Mouse (Mus musculus): Measurements from ENCODE around the gene Cdsn.
A peak's percentile ranks its signal among the peaks of the same experiment; 100 is the strongest.
"Not testable (repeated sequence)": the region's sequence is repeated elsewhere in the genome, so short reads cannot be mapped to it uniquely, and the experiment has no call there.

Cdsn gene

DNA sequence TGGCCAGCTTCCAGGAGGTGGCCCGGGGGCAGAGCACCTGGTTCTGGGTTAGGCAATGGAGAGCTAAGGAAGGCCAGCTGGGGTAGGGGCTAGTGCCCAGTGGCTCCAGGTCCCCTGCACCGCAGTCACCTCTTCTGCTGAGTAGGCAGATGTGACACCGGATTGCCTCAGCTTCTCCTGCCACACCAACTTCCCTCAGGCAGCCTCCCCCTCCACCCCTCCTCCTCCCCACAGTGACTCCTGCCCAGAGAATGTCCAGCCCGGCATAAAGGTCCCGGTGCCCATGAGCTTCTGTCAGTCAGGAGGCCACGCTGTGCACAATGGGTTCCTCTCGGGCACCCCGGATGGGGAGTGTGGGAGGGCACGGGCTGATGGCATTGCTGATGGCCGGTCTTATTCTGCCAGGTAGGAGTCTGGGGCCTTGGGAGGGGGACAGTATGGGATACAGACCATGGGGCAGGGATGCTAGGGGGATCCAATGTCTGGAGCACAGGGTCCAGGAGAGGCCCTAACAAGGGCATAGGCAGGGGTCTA is at the start of gene Cdsn:
Gene Cdsn, plus strand, starts transcription at position 248 of the 534 bp plus-strand sequence.
- DNase-seq (ENCODE audit: low spot score in 2 of 2) = no peak

DNA sequence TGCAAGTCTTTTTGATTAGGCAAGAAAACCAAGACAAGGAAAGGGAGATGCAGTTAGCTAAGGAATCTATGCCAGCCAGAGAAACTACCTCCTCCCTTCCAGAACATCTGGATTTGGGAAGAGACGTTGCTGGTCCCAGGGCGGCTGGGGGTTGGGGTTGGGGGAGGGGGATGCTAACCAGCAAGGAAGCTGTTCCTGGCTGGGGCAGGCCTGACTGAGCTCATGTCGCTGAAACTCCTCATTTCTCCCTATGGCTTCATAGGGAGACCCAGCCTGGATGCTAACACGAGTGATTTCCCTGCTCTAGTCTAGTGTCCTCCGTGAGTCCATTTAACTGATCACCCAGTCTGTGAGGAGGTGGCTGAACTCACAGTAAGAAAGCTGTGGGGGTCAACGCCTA is 49.7 kb upstream of the Cdsn start:
- DNase-seq (ENCODE audit: low spot score in 2 of 2) = no peak

- no peak for DNase-seq (ENCODE audit: low spot score in 2 of 2)
These were observed 49.2 kb upstream of the Cdsn start for GRCm38 (mm10) chr17:35502762-35503161.

DNA sequence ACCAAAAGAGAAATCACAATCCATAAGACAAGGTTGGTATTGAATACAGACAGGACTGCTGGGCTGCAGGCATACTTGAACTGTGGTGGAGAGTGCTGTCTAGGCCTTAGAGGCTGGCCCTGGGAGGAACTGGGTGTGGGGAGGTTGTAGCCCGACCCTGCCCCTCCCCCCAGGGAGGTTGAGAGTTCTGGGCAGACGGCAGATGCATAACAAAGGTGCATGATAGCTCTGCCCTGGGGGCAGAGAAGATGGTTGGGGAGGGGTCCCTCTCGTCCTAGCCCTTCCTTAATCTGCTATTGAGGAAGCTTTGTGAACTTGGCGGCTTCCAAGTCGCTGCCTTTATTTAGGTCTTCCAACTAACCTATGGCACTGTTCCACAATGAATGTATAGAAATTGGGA is 48.1 kb upstream of the Cdsn start:
- no peak for DNase-seq (ENCODE audit: low spot score in 2 of 2)

- DNase-seq (ENCODE audit: low spot score in 2 of 2) = no peak
These were observed 47.1 kb upstream of the Cdsn start for GRCm38 (mm10) chr17:35504628-35505481.

DNA sequence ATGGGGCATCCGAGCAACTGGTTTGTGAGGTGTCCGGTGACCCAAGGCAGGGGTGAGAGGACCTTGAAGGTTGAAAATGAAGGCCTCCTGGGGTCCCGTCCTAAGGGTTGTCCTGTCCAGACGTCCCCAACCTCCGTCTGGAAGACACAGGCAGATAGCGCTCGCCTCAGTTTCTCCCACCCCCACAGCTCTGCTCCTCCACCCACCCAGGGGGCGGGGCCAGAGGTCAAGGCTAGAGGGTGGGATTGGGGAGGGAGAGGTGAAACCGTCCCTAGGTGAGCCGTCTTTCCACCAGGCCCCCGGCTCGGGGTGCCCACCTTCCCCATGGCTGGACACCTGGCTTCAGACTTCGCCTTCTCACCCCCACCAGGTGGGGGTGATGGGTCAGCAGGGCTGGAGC is 46.2 kb upstream of the Cdsn start, which contains the start of gene Pou5f1:
Gene Pou5f1, plus strand, starts transcription at position 243 of the 400 bp plus-strand sequence.
- DNase-seq (ENCODE audit: low spot score in 2 of 2) = no peak

DNA sequence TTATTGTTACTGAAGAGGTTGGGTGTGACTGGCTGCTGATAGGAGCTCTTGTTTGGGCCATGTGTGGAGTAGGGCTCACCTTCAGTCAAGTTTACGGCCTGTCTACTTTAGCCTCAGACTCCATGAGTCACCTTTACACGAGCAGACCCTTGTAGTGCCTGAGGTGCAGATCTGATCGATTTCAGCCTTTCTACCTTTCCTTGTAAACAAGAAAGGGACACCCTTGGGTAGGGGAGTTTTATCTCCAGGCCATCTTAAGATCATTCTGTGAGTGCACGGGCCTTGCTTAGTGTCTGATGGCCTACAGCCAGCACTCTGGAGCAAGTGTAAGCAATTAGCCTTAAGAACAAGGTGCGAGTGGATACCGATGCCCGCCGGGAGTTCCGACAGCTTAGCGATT is 45.0 kb upstream of the Cdsn start:
- no peak for DNase-seq (ENCODE audit: low spot score in 2 of 2)

- no peak for DNase-seq (ENCODE audit: low spot score in 2 of 2)
These were observed 44.2 kb upstream of the Cdsn start for GRCm38 (mm10) chr17:35507556-35508260.

DNA sequence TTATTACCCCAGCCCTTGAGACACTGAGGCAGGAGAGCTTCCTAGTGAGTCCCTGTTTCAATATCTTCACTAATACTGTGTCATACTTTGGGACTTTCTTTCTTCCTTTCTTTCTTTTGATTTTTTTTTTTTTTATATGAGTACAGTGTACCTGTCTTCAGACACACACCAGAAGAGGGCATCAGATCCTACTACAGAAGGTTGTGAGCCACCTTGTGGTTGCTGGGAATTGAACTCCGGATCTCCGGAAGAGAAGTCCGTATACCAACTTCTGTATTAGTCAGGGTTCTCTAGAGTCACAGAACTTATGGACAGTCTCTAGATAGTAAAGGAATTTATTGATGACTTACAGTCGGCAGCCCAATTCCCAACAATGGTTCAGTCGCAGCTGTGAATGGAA is 43.6 kb upstream of the Cdsn start:
- not testable (repeated sequence) for DNase-seq (ENCODE audit: low spot score in 2 of 2)

DNA sequence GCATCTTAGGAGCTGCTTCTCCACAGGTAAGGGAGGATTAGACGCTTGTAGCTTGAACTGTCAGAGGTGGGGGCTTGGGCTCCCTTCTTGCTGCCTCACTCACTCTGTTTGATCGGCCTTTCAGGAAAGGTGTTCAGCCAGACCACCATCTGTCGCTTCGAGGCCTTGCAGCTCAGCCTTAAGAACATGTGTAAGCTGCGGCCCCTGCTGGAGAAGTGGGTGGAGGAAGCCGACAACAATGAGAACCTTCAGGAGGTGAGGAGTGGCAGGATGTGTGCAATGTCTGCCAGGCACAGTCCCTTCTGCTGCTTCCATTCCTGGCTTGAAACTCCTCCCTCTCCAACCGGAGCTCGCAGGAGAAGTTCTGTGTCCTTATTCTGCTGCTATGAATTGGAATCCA is 42.6 kb upstream of the Cdsn start:
- peak in 1 of 2 experiments; percentile 32 for DNase-seq (ENCODE audit: low spot score in 2 of 2)

DNA sequence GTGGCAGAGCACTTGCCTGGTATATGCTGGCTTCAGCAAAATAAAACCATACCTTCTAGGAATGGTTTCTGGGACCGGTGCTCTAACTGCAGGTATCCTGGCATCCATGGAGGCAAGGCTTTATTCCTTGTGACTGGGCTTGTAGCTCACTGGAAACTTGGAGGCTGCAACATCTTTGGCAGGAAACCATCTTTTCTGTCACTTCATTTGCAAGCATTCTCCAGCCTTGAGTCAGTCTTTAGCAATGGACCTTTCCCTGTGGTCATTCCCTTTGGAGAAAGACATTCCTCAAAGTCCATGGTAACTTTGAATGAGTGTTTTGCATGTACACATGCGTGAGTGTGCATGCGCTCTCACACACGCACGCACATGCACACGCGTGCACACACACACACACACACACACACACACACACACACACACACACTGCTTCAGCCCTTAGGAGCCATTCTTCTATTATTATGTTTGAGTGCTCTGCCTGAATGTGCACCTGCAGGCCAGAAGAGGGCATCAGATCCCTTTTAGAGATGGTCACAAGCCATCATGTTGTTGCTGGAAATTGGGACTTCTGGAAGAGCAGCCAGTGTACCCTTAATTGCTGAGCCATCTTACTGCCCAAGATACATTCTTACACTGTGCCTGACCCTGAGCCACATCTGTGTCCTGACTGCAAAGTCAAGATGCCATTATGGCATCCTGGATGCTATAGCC is 38.9 kb upstream of the Cdsn start:
- no peak for DNase-seq (ENCODE audit: low spot score in 2 of 2)

GRCm38 (mm10) chr17:35513886-35514285 is 38.0 kb upstream of the Cdsn start:
- peak in 1 of 2 experiments; percentile 65 for DNase-seq (ENCODE audit: low spot score in 2 of 2)

GRCm38 (mm10) chr17:35514756-35515155 is 37.2 kb upstream of the Cdsn start:
- no peak for DNase-seq (ENCODE audit: low spot score in 2 of 2)

DNA sequence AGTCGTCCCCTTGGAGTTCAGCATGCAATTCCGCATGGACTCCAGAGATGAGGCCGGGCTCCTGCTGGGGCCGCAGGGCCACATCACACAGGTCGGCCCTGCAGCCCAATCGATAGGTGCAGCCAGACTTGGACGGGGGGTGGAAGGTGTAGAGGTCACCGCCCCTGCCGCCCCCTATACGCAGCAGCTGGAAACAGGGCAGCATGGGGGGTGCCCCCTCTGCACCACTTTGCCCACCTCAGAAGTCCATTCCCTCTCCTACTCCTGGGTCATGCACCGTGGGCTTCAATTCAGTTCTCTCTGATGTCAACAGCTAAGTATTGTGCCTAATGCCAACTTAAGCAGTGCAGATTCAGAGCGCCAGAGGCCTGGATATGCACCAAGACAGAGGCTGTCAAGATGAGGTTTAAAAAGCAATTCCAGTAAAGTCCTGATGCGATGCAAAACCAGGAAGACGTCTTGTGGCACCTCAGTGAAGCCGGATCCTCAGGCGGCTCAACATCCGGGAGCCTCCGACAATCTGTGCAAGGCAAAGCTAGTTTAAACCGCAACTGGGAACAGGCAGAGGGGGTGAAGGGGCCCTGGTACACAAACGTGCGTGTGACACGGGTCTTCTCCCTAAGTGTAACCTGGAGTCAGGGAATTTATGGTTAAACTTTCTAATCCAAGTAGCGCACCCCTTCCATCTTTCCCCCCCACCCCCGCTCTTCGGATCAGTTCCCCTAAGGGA is 35.9 kb upstream of the Cdsn start:
- DNase-seq (ENCODE audit: low spot score in 2 of 2) = no peak

DNA sequence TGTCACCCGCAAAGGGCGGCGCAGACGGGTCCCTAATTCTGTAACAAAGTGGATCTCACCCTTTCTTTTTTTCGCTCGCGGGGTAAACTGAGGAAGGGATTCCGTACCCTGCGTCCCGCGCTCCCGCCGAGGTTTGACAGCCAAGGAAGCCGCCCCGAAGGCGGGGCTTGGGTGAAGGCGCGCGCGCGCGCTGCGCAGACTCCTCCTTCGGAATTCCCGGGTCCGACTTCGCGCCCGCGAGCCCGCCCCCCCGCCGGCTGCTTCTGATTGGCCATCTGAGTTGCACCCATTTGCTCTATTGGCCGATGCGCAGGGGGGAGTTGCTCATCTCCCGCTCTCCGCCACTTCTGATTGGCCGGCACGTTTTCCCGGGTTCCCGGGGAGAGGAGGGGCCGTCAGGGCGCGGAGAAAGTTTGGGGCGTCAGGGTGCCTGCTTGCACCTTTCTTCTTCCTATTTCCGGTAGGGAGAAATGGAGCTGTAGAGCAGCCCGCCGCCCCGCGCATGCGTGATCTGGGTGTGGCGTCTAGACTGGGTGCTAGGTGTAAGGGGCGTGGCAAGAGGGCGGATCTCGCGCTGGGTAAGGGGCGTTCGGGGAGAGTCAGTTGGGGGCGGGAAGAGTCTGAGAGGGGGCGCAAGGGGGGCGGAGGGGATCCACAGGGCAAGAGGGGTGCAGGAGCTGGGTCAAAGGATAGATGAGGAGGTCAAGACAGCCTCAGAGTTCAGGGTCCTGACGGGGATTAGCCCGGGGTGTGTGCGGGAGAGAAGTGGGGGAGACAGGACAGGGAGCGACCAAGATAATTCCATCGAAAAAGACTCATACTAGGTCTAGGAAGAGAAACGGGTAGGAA is 35.1 kb upstream of the Cdsn start, which contains the start of the genes Tcf19 and Cchcr1:
Gene Tcf19, minus strand, starts transcription at position 173 of the 849 bp plus-strand sequence.
Gene Cchcr1, plus strand, starts transcription at position 449 of the 849 bp plus-strand sequence.
- DNase-seq (ENCODE audit: low spot score in 2 of 2) = peak; percentile 93 to 96

DNA sequence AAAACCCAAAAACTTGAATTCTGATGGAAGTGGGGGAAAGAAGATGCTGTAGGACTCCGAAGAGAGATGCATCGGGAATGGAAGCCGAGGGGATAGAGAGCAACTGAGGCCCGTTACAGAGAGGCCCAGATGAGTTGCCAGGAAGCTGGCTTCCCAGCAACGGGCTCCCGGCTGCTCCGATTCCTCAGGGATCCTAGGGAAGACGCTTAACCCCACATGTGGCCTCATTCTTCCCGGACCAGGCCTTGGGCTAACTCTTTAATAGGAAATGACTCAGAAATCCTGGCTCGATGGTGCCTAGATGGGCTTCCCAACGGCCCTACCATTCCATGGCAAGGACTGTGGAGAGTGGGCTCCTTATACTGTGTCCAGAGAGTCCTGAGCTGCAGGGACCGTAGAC is 34.4 kb upstream of the Cdsn start:
- DNase-seq (ENCODE audit: low spot score in 2 of 2) = no peak

- DNase-seq (ENCODE audit: low spot score in 2 of 2) = no peak
These were observed 27.6 kb upstream of the Cdsn start for GRCm38 (mm10) chr17:35524354-35524753.

GRCm38 (mm10) chr17:35526644-35527043 is 25.3 kb upstream of the Cdsn start:
- no peak for DNase-seq (ENCODE audit: low spot score in 2 of 2)

GRCm38 (mm10) chr17:35532360-35532759 is 19.6 kb upstream of the Cdsn start:
- DNase-seq (ENCODE audit: low spot score in 2 of 2) = no peak

DNA sequence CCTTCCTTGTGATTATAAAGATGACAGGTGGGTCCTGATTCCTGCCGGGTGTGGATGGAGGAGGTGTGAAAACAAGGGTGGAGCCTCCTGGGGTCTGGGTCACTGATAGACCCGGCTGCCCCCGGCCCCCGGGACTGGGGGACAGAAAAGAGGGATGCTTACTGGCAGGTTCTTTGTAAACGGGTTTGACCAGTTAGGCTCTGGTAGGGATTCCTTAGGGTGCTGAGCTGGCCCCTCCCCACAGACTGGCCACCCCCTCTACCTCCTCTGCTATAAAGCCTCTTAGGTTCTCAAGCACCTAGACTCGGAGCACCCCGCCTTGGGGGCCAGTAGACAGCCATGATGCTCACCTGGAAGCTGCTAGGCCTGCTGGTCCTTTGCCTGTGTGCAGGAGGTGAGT is 19.0 kb upstream of the Cdsn start, which contains the start of gene Psors1c2:
Gene Psors1c2, plus strand, starts transcription at position 301 of the 400 bp plus-strand sequence.
- no peak for DNase-seq (ENCODE audit: low spot score in 2 of 2)

Data from left cerebral cortex, adult 9 months (tissue).